Mouse (Mus musculus) stomach, postnatal 0 days (tissue): ENCODE data around the gene Gpr174. TPM values are rescaled to one million over a fixed set of nuclear protein-coding genes. Genes with fewer than 3 reads are reported as not detected.

Experiments used
- ATAC-seq: fragments of 200-750 bp; cut with Nextera tagmentation; 2 replicates; pipeline ENCODE4 v1.8.0; 2017; ENCODE audit not compliant: low FRiP score, low TSS enrichment
- DNase-seq: peaks from one replicate; pipeline ENCODE4 v3.0.0-alpha.2; 2016; ENCODE audit warnings: low spot score
- H3K27ac ChIP-seq: fragments of 300-500 bp; sonication (generic); replicated peaks from 2 replicates; pipeline ENCODE4 v1.5.1; 2014; ENCODE audit warnings: mild to moderate bottlenecking, control low read depth
- H3K27me3 ChIP-seq: fragments of 300-500 bp; sonication (generic); 2 replicates; pipeline ENCODE4 v1.6.1; 2014; ENCODE audit warnings: low read length; ENCODE audit not compliant: control insufficient read depth, insufficient read depth
- H3K36me3 ChIP-seq: fragments of 300-500 bp; sonication (generic); 2 replicates; pipeline ENCODE4 v1.6.1; 2014; ENCODE audit warnings: low read length, mixed read lengths; ENCODE audit not compliant: control insufficient read depth, insufficient read depth
- H3K4me1 ChIP-seq: fragments of 300-500 bp; sonication (generic); replicated peaks from 2 replicates; pipeline ENCODE4 v1.6.1; 2014; ENCODE audit warnings: antibody characterized with exemption; ENCODE audit not compliant: control insufficient read depth, insufficient read depth
- H3K4me2 ChIP-seq: fragments of 300-500 bp; sonication (generic); replicated peaks from 2 replicates; pipeline ENCODE4 v1.6.1; 2014; ENCODE audit warnings: low read depth, mild to moderate bottlenecking, control low read depth, moderate library complexity
- H3K4me3 ChIP-seq: fragments of 300-500 bp; sonication (generic); 2 replicates; pipeline ENCODE4 v1.5.1; 2014; ENCODE audit warnings: low read depth, low read length, control low read depth
- H3K9ac ChIP-seq: fragments of 300-500 bp; sonication (generic); 2 replicates; pipeline ENCODE4 v1.6.1; 2014; ENCODE audit warnings: mild to moderate bottlenecking, low read length, control low read depth, mixed read lengths
- H3K9me3 ChIP-seq: fragments of 300-500 bp; sonication (generic); 2 replicates; pipeline ENCODE4 v1.6.1; 2016; ENCODE audit warnings: low read length; ENCODE audit not compliant: control insufficient read depth
- CTCF ChIP-seq: IDR thresholded peaks from 2 replicates; pipeline ENCODE4 v1.5.1; 2016; ENCODE audit warnings: antibody characterized with exemption, low read depth, mild to moderate bottlenecking, moderate library complexity
- EP300 ChIP-seq: optimal IDR thresholded peaks from 2 replicates; pipeline ENCODE3; 2016; ENCODE audit warnings: antibody characterized with exemption
- WGBS: fragments of 180-500 bp; shearing (Covaris S2); extraction: QIAGEN DNeasy Blood & Tissue Kit; methylation state at CpG from one replicate; pipeline ENCODE4 v1.1.7; 2014; 5-methylcytosine and 5-hydroxymethylcytosine counted together
- polyA plus RNA-seq: library from polyadenylated mRNA; unstranded; fragments of >200 nt; fragmentation: Nextera tagmentation; extraction: Ambion mirVana; gene quantifications from 2 replicates; pipeline ENCODE4 v1.2.1, GENCODE M21; 2015

Gene Gpr174
- polyA plus RNA-seq, 1 experiment from 2014 or later: 0.08 TPM

GRCm38 (mm10) chrX:107312533-107312932 is 56.9 kb downstream of the Gpr174 start:
- Histone ChIP-seq H3K4me2 (no peak overlapping the region), H3K27me3 (no peaks in the 10 kb centered on the region), H3K9ac (no peak overlapping the region), H3K4me3 (no peak overlapping the region), H3K4me1 (no peaks in the 10 kb centered on the region), H3K36me3 (no peaks in the 10 kb centered on the region), H3K9me3 (no peaks in the 10 kb centered on the region), H3K27ac (no peak overlapping the region)
- no peak for ATAC-seq
- DNase-seq: no peak
- TF ChIP-seq EP300: no peak
- no peak for TF ChIP-seq CTCF
- 47% methylated on average over 5 of the region's 5 CpGs for WGBS

- no peaks in the 10 kb centered on the region for H3K9me3 ChIP-seq
- ATAC-seq (no peak), DNase-seq (no peak)
- no peaks in the 10 kb centered on the region for H3K36me3 ChIP-seq
- no peak overlapping the region for H3K27ac ChIP-seq
- WGBS: 66% methylated on average over 8 of the region's 8 CpGs
- TF ChIP-seq CTCF (no peak), EP300 (no peak)
- H3K9ac ChIP-seq: no peak overlapping the region
- H3K4me2 ChIP-seq: no peak overlapping the region
- no peaks in the 10 kb centered on the region for H3K4me1 ChIP-seq
- H3K27me3 ChIP-seq: no peaks in the 10 kb centered on the region
- no peak overlapping the region for H3K4me3 ChIP-seq
Observed at GRCm38 (mm10) chrX:107325697-107326381, 70.2 kb downstream of the Gpr174 start.

GRCm38 (mm10) chrX:107329849-107330248 is 74.2 kb downstream of the Gpr174 start:
- Histone ChIP-seq H3K36me3 (no peaks in the 10 kb centered on the region), H3K4me1 (no peaks in the 10 kb centered on the region), H3K27ac (no peak overlapping the region), H3K9ac (no peak overlapping the region), H3K9me3 (no peaks in the 10 kb centered on the region), H3K4me2 (no peak overlapping the region), H3K27me3 (no peaks in the 10 kb centered on the region), H3K4me3 (no peak overlapping the region)
- WGBS: 57% methylated on average over 3 of the region's 3 CpGs
- TF ChIP-seq CTCF (no peak), EP300 (no peak)
- ATAC-seq (no peak), DNase-seq (no peak)

GRCm38 (mm10) chrX:107336609-107337008 is 80.9 kb downstream of the Gpr174 start:
- no peaks in the 10 kb centered on the region for H3K36me3 ChIP-seq
- WGBS: 82% methylated on average over 1 of the region's 1 CpGs

GRCm38 (mm10) chrX:107341980-107342379 is 86.3 kb downstream of the Gpr174 start:
- Histone ChIP-seq H3K27ac (no peak overlapping the region), H3K36me3 (no peaks in the 10 kb centered on the region), H3K4me1 (no peaks in the 10 kb centered on the region), H3K27me3 (no peaks in the 10 kb centered on the region), H3K4me2 (no peak overlapping the region), H3K4me3 (no peak overlapping the region), H3K9me3 (no peaks in the 10 kb centered on the region), H3K9ac (no peak overlapping the region)
- TF ChIP-seq EP300: no peak
- no peak for TF ChIP-seq CTCF
- WGBS: 41% methylated on average over 3 of the region's 3 CpGs
- DNase-seq (no peak), ATAC-seq (no peak)

More at GRCm38 (mm10) chrX:107336609-107337008, 80.9 kb downstream of the Gpr174 start:
- no peak overlapping the region for H3K4me3 ChIP-seq
- no peaks in the 10 kb centered on the region for H3K9me3 ChIP-seq
- H3K27me3 ChIP-seq: no peaks in the 10 kb centered on the region
- H3K27ac ChIP-seq: no peak overlapping the region
- no peak overlapping the region for H3K4me2 ChIP-seq
- TF ChIP-seq EP300 (no peak), CTCF (no peak)
- no peaks in the 10 kb centered on the region for H3K4me1 ChIP-seq
- no peak for ATAC-seq
- H3K9ac ChIP-seq: no peak overlapping the region
- DNase-seq: no peak

Other genes starting within 250 kb of the Gpr174 start
- gene P2ry10, start 167.4 kb upstream of the Gpr174 start, polyA plus RNA-seq: not detected in 2 replicates
- 0.44 and 0.45 TPM in 2 replicates for gene P2ry10b, start 107.0 kb upstream of the Gpr174 start, polyA plus RNA-seq
- 549 and 577 TPM in 2 replicates for gene Itm2a, start 147.5 kb downstream of the Gpr174 start, polyA plus RNA-seq